Mouse (Mus musculus): ENCODE measurements at regions not wholly inside any gene's neighbourhood (a gene's known extent, or its start where the extent isn't known, plus 50 kb on each side); places are given as distances from the start of the nearest gene placed in this dataset.

DNA sequence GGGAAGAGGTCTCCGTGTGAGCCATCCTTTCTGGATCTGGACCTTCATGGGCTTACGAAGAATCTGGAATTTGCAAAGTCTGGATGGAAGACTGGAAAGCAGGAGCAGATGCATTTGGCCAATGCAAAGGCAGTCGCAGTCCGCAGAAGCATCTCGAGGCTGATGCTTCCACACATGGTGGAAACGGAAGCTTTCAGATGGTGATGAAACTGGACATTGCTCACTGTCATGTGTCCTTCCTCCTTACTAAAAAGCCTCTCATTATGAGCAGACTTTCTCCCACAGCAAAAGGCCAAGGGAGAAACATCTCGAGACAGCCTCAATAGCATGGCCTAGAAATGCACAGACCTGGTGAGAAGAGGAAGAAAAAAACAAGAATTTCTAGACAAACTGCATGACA lies 94.5 kb downstream of the Mtx3 start:
- TF ChIP-seq POLR2A (IDR thresholded peaks at IDR 0.05; ENCODE audit: control insufficient read depth, low read depth, low read length), result no peak
- TF ChIP-seq CTCF (IDR thresholded peaks at IDR 0.05; ENCODE audit: control insufficient read depth, insufficient read depth, insufficient replicate concordance, low read depth, low read length), result no peak
